Mouse (Mus musculus) cerebellum, adult 9-10 months (tissue): ENCODE data around the gene Cyp2d12.
"Not testable (repeated sequence)": the region's sequence is repeated elsewhere in the genome, so short reads cannot be mapped to it uniquely, and the experiment has no call there.

Experiments used
- DNase-seq: peaks from one replicate; pipeline ENCODE4 v3.0.0; 2022

Cyp2d12 gene

GRCm38 (mm10) chr15:82554531-82555230 lies at the start of gene Cyp2d12:
Gene Cyp2d12 (plus strand): TSS chr15:82555072.
- no peak for DNase-seq

GRCm38 (mm10) chr15:82506971-82507370 lies 47.9 kb upstream of the Cyp2d12 start:
- no peak for DNase-seq

DNA sequence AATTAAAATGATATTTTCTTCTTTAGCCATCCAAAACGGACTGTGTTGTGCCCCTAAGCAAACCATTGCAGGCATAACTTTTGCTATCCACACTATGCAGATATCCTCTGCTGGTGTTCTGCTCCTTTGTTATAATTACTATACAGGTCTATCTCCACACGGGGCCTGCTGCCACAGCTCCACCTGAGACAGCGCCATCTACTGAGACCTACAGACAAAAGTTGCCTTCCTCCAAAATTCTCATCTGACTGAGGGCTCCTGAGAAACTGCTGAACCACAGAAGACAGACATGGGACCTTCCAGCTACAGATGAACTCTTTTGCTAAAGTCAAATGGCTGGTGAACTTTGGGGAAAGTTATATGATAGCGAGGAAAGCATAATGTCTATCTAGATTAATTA lies 47.1 kb upstream of the Cyp2d12 start:
- DNase-seq: not testable (repeated sequence)

- DNase-seq: not testable (repeated sequence)
These were observed 45.4 kb upstream of the Cyp2d12 start for GRCm38 (mm10) chr15:82509495-82509894.

GRCm38 (mm10) chr15:82510500-82510899 lies 44.4 kb upstream of the Cyp2d12 start:
- not testable (repeated sequence) for DNase-seq

- not testable (repeated sequence) for DNase-seq
These were observed 42.8 kb upstream of the Cyp2d12 start for GRCm38 (mm10) chr15:82512111-82512510.

DNA sequence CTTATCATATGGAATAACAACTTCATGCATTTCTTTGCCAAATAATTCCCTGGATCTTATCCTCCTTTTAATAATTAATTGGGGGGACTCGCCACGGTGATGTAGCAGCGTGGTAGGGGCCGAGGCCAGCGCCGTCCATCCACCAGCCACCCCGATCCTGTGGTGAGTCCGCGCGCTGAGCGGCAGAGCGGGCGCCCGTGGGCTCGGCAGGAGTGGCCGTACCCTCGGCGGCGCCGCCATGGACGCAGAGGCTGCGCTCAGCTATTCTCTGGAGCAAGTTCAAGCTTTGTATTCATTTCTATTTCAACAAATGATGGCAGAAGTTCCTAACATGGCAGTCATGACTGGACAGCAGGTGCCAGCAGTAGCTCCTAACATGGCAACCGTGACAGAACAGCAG lies 38.7 kb upstream of the Cyp2d12 start:
- DNase-seq: not testable (repeated sequence)

DNA sequence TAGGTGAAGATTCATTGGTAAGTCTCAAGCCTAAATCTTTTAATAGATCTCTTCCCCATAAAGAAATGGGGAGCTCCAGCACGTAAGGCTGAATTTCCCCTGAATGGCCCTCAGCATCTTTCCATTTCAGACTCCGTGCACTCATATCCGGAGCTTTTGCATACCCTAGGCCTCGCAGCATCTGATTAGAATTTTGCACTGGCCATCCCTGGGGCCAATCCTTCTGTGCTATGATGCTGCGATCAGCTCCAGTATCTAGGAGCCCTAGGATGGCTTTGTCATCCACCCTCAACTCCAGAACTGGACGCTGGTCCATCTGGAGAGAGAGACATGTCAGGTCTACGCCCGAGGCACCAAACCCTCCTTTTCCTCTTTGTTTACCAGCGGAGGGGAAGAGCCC lies 27.5 kb upstream of the Cyp2d12 start:
- DNase-seq: not testable (repeated sequence)

GRCm38 (mm10) chr15:82532721-82533120 lies 22.2 kb upstream of the Cyp2d12 start:
- DNase-seq: not testable (repeated sequence)

DNA sequence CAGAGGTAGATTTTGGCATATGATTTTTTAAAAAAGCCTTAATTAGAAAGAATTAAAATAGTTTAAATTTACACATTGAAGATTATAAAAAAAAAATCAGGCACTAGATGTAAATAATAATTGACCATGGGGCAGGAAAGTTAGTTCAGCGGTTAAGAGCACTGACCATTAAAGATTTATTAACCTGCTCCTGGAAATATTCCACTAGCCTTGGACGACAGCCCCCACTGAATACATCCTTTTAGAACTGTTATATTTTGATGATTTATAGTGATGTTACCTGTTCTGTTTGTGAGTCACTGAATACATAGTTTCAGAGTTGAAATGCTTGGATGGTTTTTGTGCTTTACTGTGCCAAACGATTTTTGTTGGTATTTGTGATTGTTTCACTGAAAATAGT lies 11.9 kb upstream of the Cyp2d12 start:
- DNase-seq: not testable (repeated sequence)

DNA sequence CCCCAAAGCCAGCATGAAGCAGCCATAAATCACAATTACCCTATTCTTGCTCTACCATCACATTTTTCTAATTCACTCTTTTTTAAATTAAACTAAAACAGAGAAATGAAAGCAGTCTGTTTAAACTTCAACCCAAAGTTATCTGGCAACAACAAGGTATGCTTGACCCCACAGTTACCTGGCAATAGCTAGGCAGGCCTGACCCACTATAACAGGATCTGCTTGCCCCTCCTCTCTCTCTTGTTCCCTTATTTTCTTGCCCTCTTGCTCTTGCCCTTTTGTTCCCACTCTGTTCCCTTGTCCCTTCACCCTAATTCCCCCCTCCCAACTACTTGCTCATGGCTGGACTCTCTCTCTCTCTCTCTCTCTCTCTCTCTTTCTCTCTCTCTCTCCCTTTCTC lies 10.3 kb upstream of the Cyp2d12 start:
- not testable (repeated sequence) for DNase-seq

DNA sequence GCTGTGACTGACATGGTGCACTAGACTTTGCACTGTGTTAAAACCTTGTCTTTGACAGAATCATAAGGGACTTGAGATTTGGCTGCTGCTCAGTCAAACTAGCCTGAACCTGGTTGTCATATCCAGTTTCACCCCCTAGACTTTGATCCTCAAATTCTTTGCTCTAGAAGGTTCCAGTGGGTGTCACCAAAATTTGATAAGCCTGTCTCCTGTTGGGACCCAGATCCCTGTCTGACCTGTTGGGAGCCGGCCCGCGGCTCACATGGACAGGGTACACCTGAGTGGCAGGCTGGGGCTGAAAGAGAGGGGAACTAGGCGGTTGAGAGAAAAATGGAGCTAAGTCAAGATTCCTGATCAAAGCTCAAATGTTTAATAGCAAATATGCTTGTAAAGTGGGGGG lies 7.1 kb upstream of the Cyp2d12 start:
- DNase-seq: not testable (repeated sequence)

DNA sequence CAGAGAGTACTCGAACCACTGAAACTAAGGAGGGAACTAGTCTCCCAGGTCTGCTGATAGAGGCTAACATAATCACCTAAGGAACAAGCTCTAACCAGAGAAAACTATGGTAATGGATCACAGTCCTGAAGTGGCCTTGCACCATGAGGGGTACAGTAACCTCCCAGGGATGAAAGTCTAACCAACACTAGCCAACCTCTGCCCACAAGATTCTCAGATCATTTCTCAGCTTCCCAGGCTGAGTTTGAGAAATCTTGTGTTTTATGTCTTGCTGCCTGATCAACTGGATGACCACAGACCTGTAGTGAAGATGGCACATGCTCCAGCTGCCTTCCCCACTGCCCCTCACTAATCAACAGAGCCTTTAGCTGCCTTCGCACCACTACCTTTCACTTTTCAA lies 1.7 kb upstream of the Cyp2d12 start:
- not testable (repeated sequence) for DNase-seq

GRCm38 (mm10) chr15:82572856-82573255 lies 18.0 kb downstream of the Cyp2d12 start:
- no peak for DNase-seq

DNA sequence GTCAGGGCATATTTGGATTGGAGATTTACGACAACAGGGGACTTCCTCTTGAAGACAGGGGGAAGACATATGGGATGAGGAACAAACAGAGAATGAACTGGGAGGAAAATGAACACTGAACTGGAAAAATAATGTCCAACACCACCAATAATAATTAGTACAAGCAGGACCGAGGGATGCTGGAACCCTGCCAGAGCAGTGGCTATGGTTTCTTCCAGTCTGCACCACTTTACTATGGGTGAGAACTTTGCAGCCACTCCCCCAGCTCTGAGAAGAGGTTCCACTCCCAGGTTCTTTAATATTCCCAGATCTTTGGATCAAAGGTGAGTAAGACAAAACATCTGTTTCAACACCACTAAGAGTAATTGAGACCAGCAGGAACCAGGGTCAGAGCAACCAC lies 24.2 kb downstream of the Cyp2d12 start:
- no peak for DNase-seq

- DNase-seq: no peak
These were observed 27.7 kb downstream of the Cyp2d12 start for GRCm38 (mm10) chr15:82582621-82583020.
